In genomic region chr6:108796706-108797105, GRCm38 (mm10) we compare ENCODE assay signal across 9 mouse cellular contexts. TPM values are rescaled to one million over a fixed set of nuclear protein-coding genes. Genes with fewer than 3 reads are reported as not detected.
DNase-seq lines count a peak whose midpoint lies in the region; ATAC-seq lines count a peak whose summit lies in the region.
"Had no signal": no experiment of that assay in that cellular context is flagged by ENCODE, and none has a peak within 500 bp of the region (broad histone marks: within the 10 kb centered on the region; RNA-seq: fewer than 3 reads in every experiment).

No protein-coding gene starts in this region.

- no peak overlapping the region for H3K27ac ChIP-seq in forebrain, embryonic 11.5 days (ENCODE audit: low read depth, low read length)
- no peak overlapping the region for H3K27ac ChIP-seq in forebrain, embryonic 12.5 days
- no peak overlapping the region for H3K27ac ChIP-seq in liver, embryonic 16.5 days (ENCODE audit: low read length)
- H3K27ac ChIP-seq in liver, embryonic 12.5 days = no peak overlapping the region
- no peak overlapping the region for H3K27ac ChIP-seq in midbrain, embryonic 16.5 days (ENCODE audit: low read length)
- no peak overlapping the region for H3K27ac ChIP-seq in midbrain, embryonic 13.5 days

- H3K9me3 ChIP-seq in forebrain, embryonic 11.5 days (ENCODE audit: control insufficient read depth, low read length) = no peaks in the 10 kb centered on the region
- H3K9me3 ChIP-seq in forebrain, embryonic 12.5 days = no peaks in the 10 kb centered on the region
- H3K9me3 ChIP-seq in liver, embryonic 16.5 days (replicated peaks; ENCODE audit: control insufficient read depth, low read length) = no peaks in the 10 kb centered on the region
- H3K9me3 ChIP-seq in liver, embryonic 12.5 days (replicated peaks) = no peaks in the 10 kb centered on the region
- H3K9me3 ChIP-seq in midbrain, embryonic 16.5 days (replicated peaks; ENCODE audit: control insufficient read depth, low read length, poor library complexity, severe bottlenecking) = no peaks in the 10 kb centered on the region
- H3K9me3 ChIP-seq in midbrain, embryonic 13.5 days = no peaks in the 10 kb centered on the region

- no peaks in the 10 kb centered on the region for H3K27me3 ChIP-seq in forebrain, embryonic 11.5 days (ENCODE audit: control insufficient read depth, insufficient read depth, low read length)
- no peaks in the 10 kb centered on the region for H3K27me3 ChIP-seq in forebrain, embryonic 12.5 days
- H3K27me3 ChIP-seq in liver, embryonic 16.5 days (ENCODE audit: control insufficient read depth, insufficient read depth, low read depth, low read length) = no peaks in the 10 kb centered on the region
- no peaks in the 10 kb centered on the region for H3K27me3 ChIP-seq in liver, embryonic 12.5 days (replicated peaks)
- H3K27me3 ChIP-seq in midbrain, embryonic 16.5 days (ENCODE audit: control insufficient read depth, insufficient read depth, low read depth, low read length) = no peaks in the 10 kb centered on the region
- H3K27me3 ChIP-seq in midbrain, embryonic 13.5 days = no peaks in the 10 kb centered on the region
- H3K27me3 ChIP-seq: CH12.LX had no signal

- intact Hi-C loops in heart, postnatal 10 days (cut with DNase I) = no loop called here

- no peak overlapping the region for H3K4me3 ChIP-seq in forebrain, embryonic 11.5 days (ENCODE audit: low read depth, low read length)
- H3K4me3 ChIP-seq in forebrain, embryonic 12.5 days (replicated peaks) = no peak overlapping the region
- H3K4me3 ChIP-seq in liver, embryonic 16.5 days (ENCODE audit: low read depth, low read length) = no peak overlapping the region
- no peak overlapping the region for H3K4me3 ChIP-seq in liver, embryonic 12.5 days
- no peak overlapping the region for H3K4me3 ChIP-seq in midbrain, embryonic 16.5 days (ENCODE audit: low read depth, low read length)
- no peak overlapping the region for H3K4me3 ChIP-seq in midbrain, embryonic 13.5 days (replicated peaks)

- no peak for DNase-seq in forebrain, embryonic 11.5 days (ENCODE audit: low spot score)
- peak; percentile 19 to 25 for DNase-seq in heart, postnatal 10 days
- DNase-seq in retina, embryonic 14.5 days (ENCODE audit: low spot score) = peak; percentile 28

- peak; percentile 67; the same call in 1 of the 2 replicates for ATAC-seq in forebrain, embryonic 11.5 days (replicated peaks; ENCODE audit: low FRiP score)
- no peak; the same call in 1 of the 2 replicates for ATAC-seq in forebrain, embryonic 12.5 days (ENCODE audit: low FRiP score)
- ATAC-seq in liver, embryonic 16.5 days (ENCODE audit: low read depth) = 0 out of 2 replicates have a peak, but pooled peaks have one; percentile 43
- ATAC-seq in liver, embryonic 12.5 days = no peak
- ATAC-seq in midbrain, embryonic 16.5 days = no peak
- ATAC-seq in midbrain, embryonic 13.5 days = no peak

- 70% methylated on average over 2 of the region's 2 CpGs for WGBS in forebrain, embryonic 11.5 days
- WGBS in forebrain, embryonic 12.5 days = 53% methylated on average over 2 of the region's 2 CpGs
- WGBS in liver, embryonic 16.5 days (ENCODE audit: insufficient replicate concordance) = 60% methylated on average over 2 of the region's 2 CpGs
- WGBS in liver, embryonic 12.5 days (ENCODE audit: insufficient replicate concordance) = 72% methylated on average over 2 of the region's 2 CpGs
- WGBS in midbrain, embryonic 16.5 days = 43% methylated on average over 2 of the region's 2 CpGs
- WGBS in midbrain, embryonic 13.5 days = 37% methylated on average over 2 of the region's 2 CpGs

- no peaks in the 10 kb centered on the region for H3K4me1 ChIP-seq in forebrain, embryonic 11.5 days (replicated peaks; ENCODE audit: control insufficient read depth, insufficient read depth, low read length)
- H3K4me1 ChIP-seq in forebrain, embryonic 12.5 days = peaks cover 6% of the 10 kb centered on the region
- H3K4me1 ChIP-seq in liver, embryonic 16.5 days (ENCODE audit: control insufficient read depth, low read depth, low read length) = peaks cover 8% of the 10 kb centered on the region
- H3K4me1 ChIP-seq in liver, embryonic 12.5 days = peaks cover 32% of the 10 kb centered on the region
- no peaks in the 10 kb centered on the region for H3K4me1 ChIP-seq in midbrain, embryonic 16.5 days (ENCODE audit: control insufficient read depth, insufficient read depth, low read length)
- peaks cover 10% of the 10 kb centered on the region for H3K4me1 ChIP-seq in midbrain, embryonic 13.5 days (replicated peaks)

- no peaks in the 10 kb centered on the region for H3K36me3 ChIP-seq in forebrain, embryonic 11.5 days (ENCODE audit: control insufficient read depth, insufficient read depth, low read length)
- no peaks in the 10 kb centered on the region for H3K36me3 ChIP-seq in forebrain, embryonic 12.5 days (replicated peaks)
- H3K36me3 ChIP-seq in liver, embryonic 16.5 days (ENCODE audit: control insufficient read depth, insufficient read depth) = no peaks in the 10 kb centered on the region
- no peaks in the 10 kb centered on the region for H3K36me3 ChIP-seq in liver, embryonic 12.5 days
- H3K36me3 ChIP-seq in midbrain, embryonic 16.5 days (ENCODE audit: control insufficient read depth, insufficient read depth, low read length) = no peaks in the 10 kb centered on the region
- H3K36me3 ChIP-seq in midbrain, embryonic 13.5 days = no peaks in the 10 kb centered on the region

- no peak overlapping the region for H3K9ac ChIP-seq in forebrain, embryonic 11.5 days (ENCODE audit: low read length)
- H3K9ac ChIP-seq in forebrain, embryonic 12.5 days = no peak overlapping the region
- no peak overlapping the region for H3K9ac ChIP-seq in liver, embryonic 16.5 days (ENCODE audit: low read depth, low read length)
- H3K9ac ChIP-seq in liver, embryonic 12.5 days = no peak overlapping the region
- no peak overlapping the region for H3K9ac ChIP-seq in midbrain, embryonic 16.5 days (ENCODE audit: low read depth, low read length)
- no peak overlapping the region for H3K9ac ChIP-seq in midbrain, embryonic 13.5 days (replicated peaks)

- H3K4me2 ChIP-seq in forebrain, embryonic 11.5 days (ENCODE audit: low read depth, low read length, severe bottlenecking) = no peak overlapping the region
- no peak overlapping the region for H3K4me2 ChIP-seq in forebrain, embryonic 12.5 days
- no peak overlapping the region for H3K4me2 ChIP-seq in liver, embryonic 16.5 days (ENCODE audit: low read depth, low read length)
- no peak overlapping the region for H3K4me2 ChIP-seq in liver, embryonic 12.5 days
- no peak overlapping the region for H3K4me2 ChIP-seq in midbrain, embryonic 16.5 days (ENCODE audit: low read length)
- no peak overlapping the region for H3K4me2 ChIP-seq in midbrain, embryonic 13.5 days (replicated peaks)

RNA-seq across cellular contexts. Expression of gene Arl8b, which starts 13.8 kb away (rescaled TPM):
- polyA plus RNA-seq in forebrain, embryonic 11.5 days (2014; fragmentation: Nextera tagmentation; extraction: Ambion mirVana) = 78.4 and 79.5 TPM in 2 replicates
- 78.2 and 81.8 TPM in 2 replicates for polyA plus RNA-seq in forebrain, embryonic 12.5 days (2016; fragmentation: Nextera tagmentation; extraction: Ambion mirVana)
- 32.2 and 33.1 TPM in 2 replicates for polyA plus RNA-seq in liver, embryonic 16.5 days (2015; fragmentation: Nextera tagmentation; extraction: Ambion mirVana)
- 48.1 and 49.1 TPM in 2 replicates for polyA plus RNA-seq in liver, embryonic 12.5 days (2016; fragmentation: Nextera tagmentation; extraction: Ambion mirVana)
- 10 to 100 TPM; 83.3 to 90.7 TPM for total RNA-seq in heart, postnatal 10 days (2021)
- 106 and 112 TPM in 2 replicates for polyA plus RNA-seq in midbrain, embryonic 16.5 days (2015; fragmentation: Nextera tagmentation; extraction: Ambion mirVana)
- polyA plus RNA-seq in midbrain, embryonic 13.5 days (2015; fragmentation: Nextera tagmentation; extraction: Ambion mirVana) = 82.3 and 83.5 TPM in 2 replicates

RNA-seq across cellular contexts. Expression of gene Edem1, which starts 31.7 kb away (rescaled TPM):
- polyA plus RNA-seq in forebrain, embryonic 11.5 days (2014; fragmentation: Nextera tagmentation; extraction: Ambion mirVana) = 23.0 and 32.5 TPM in 2 replicates
- 19.2 and 19.3 TPM in 2 replicates for polyA plus RNA-seq in forebrain, embryonic 12.5 days (2016; fragmentation: Nextera tagmentation; extraction: Ambion mirVana)
- 11.6 and 13.8 TPM in 2 replicates for polyA plus RNA-seq in liver, embryonic 16.5 days (2015; fragmentation: Nextera tagmentation; extraction: Ambion mirVana)
- 30.8 TPM in 2 replicates for polyA plus RNA-seq in liver, embryonic 12.5 days (2016; fragmentation: Nextera tagmentation; extraction: Ambion mirVana)
- 10 to 100 TPM; 15.8 to 22.0 TPM for total RNA-seq in heart, postnatal 10 days (2021)
- polyA plus RNA-seq in midbrain, embryonic 16.5 days (2015; fragmentation: Nextera tagmentation; extraction: Ambion mirVana) = 4.1 and 4.9 TPM in 2 replicates
- polyA plus RNA-seq in midbrain, embryonic 13.5 days (2015; fragmentation: Nextera tagmentation; extraction: Ambion mirVana) = 5.0 and 6.6 TPM in 2 replicates

Comparison
In these comparisons a context has a peak if more than half of its experiments do, and no peak if none do; other contexts are left out.
1. ATAC-seq: peak in forebrain, embryonic 11.5 days (single experiment) and liver, embryonic 16.5 days (single experiment); none in forebrain, embryonic 12.5 days (single experiment), liver, embryonic 12.5 days (single experiment), midbrain, embryonic 16.5 days (single experiment) and midbrain, embryonic 13.5 days (single experiment).